Mouse (Mus musculus): ENCODE measurements around the gene Pias4. TPM values are rescaled to one million over a fixed set of nuclear protein-coding genes. Genes with fewer than 3 reads are reported as not detected.

The Pias4 gene
- 90.2 and 186 TPM in 2 replicates for polyA plus RNA-seq (2012; ENCODE audit: low replicate concordance)

DNA sequence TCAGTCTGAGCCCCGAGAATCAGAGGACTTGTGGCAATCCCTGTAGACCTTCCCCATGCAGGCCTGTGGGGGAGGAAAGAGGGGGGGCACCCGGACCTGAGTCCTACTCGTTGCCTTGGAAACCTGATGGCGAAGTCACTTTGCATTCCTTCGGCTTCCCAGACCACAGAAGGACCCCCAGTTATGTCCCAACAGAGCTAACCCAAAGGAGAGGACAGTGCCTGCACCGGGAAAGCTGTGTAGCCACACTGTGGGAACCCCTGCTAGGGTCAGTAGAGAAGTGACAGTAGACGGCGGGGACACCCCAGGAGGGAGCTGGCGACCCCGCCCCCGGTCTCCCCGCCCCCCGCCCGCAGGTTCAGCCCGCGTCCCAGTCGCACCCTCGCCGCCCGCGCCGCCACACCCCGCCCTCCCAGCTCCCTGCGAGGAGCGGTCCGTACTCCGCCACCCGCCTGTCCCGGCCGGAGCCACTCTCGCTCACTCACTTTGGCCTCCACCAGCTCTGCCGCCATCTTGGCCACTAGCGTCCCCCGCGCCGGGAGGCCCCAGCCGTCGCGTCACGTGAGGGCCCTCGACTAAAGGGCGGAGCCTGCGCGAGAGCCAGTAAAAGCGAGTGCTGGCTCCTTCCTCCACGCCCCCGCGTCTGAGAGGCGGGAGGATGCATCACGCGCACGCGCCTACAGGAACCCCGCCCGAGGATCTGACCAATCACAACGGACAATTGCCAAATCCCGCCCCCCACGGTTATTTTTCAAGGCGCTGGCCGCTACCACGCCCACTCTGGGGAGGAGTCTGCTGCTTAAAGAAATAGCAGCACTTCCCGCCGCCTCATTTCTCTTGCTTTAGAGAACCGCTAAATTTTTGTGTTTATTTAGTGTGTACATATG lies at the start of gene Pias4:
Gene Pias4, minus strand, starts transcription at position 724 of the 887 bp plus-strand sequence.

DNA sequence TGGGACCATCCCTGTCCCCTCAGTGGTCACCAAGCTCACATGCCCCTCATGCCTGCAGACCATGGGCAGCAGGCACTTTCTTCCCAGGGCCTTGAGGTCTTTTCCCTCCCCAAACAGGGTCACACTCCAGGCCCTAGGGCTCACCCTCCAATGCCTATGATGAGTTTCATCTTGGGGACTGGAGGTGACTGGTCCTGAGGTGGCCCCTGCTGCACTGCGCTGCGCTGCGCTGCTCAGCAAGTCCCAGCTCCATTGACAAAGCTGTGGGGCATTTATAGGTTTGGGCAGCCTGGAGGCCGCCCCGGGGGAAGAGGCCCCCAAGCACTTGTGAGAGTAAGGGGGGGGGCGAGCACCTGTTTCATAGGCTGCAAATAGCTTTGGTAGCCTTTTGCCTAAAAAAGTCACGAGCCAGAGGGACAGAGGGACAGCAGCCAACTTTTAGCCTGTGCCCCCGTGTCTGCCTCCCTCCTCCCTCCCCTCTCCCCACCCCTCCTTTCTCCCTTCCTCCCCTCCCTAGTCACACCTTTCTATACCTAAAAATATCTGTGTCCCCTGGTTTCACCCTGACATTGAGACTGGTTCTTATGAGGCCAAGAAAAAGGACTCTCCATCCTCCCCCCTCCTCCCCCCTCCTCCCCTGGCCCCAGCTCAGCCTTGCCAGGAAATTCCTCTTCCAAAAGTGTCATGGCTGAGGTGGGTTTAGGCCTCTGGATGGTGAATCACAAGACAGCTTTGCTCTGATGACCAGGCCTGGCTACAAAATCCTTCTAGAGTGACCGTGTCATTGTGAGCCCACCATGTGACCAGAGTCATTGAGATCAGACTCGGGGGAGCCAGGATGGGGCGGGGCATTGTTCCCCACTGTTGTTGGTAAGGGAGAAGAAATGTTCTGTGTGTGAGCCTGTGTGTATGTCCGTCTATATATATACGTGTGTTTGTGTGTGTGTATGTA lies 34.4 kb upstream of the Pias4 start, which contains the start of gene Nmrk2:
Gene Nmrk2, minus strand, starts transcription at position 245 of the 952 bp plus-strand sequence.

DNA sequence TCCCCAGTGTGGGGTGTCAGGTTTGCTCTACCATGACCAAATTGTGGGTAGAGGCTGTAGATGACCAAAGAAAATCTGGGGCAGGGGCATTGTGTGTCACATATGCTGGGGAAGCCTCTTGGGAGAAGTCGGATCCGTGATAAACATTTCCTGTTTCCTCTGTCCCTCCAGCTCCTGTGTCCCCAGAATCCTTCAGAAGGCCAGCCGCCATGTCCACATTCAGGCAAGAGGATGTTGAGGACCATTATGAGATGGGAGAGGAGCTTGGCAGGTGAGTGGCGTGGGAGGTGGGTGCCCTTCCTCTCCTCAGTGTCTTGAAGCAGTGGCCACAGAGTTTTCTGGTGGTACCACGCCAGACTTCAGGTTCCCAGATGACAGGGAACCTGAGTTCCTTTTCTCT lies 16.1 kb upstream of the Pias4 start, which contains the start of gene 4930442H23Rik:
Gene 4930442H23Rik, minus strand, starts transcription at position 45 of the 400 bp plus-strand sequence.

DNA sequence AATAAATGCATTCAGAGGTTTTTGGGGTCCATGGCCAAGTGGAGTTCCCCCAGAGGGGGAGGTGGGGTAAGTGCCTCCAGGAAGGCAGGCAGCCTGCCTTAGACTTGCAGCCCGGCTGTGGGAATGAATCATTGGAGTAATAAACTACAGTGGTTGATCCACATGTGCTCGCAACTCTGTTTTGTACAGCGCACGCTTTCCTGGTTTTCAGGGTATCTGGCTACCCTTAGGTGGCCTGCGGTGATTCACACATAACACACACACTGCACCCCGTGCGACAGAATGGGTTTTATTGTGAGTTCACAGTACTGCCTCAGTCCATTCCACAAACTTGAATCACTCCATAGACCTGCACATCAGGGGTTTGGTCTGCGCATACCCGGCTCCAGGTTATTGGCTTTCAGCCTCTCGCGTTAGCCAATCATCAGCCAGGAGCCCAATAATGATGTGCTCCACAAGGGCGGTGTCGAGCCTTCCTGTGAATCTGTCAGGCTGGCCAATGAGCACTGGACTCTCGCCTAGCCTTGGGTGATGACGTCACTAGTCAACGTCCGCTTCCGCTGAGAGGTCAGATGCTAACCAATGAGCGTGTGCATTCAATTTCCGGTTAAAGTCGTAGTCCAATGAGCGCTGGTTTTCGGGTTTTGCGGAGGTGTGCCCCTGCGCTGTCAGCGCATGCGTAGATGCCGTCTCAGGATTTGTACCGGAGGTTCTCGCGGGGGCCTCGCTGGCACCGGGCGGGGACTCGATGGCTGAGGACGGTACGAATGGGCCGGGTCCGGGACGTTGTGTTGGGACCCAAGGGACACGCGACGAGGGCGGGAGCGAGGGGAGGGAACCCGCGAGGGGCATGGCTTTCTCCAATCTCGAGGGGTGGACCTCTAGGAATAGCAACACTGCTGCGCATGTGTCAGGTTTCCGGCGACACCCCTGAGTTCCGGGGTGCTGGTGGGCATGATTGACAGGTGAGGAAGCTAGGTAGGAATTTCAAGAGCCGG lies 14.9 kb upstream of the Pias4 start, which contains the start of gene Dapk3:
Gene Dapk3, plus strand, starts transcription at position 670 of the 998 bp plus-strand sequence.

DNA sequence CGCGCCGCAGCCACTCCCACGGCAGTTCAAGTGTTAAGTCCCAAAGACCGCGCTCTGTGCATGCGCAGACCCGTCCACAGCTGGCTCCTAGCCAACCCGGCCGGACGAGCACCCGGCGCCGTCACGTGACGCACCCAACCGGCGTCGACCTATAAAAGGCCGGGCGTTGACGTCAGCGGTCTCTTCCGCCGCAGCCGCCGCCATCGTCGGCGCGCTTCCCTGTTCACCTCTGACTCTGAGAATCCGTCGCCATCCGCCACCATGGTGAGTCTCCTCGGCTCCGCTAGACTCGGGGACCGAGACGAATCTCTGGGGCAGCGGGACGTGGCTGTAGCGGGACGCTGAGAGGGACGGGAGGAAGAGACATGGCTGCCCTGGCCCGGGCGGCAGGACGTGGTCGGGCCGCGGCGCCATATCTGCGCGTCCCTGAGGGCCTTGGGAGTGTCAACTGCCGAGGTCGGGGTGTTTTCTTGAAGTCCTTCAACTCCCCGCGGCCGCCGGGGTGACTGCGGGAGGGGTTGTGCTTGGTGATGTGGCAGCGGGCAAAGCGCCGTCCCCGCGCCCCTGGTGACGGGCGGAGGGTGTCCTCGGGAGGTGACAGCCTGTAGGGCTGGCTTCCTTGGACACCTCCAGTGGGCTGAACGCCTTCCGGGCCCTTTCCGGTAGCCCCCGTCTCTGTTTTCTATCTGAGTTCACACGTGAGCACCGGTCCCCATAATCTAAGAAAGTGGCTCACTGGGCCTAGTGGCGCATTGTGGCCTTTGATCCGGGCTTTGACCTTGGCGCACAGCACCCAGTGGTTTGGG lies 8.9 kb upstream of the Pias4 start, which contains the start of gene Eef2:
Gene Eef2, plus strand, starts transcription at position 166 of the 806 bp plus-strand sequence.

DNA sequence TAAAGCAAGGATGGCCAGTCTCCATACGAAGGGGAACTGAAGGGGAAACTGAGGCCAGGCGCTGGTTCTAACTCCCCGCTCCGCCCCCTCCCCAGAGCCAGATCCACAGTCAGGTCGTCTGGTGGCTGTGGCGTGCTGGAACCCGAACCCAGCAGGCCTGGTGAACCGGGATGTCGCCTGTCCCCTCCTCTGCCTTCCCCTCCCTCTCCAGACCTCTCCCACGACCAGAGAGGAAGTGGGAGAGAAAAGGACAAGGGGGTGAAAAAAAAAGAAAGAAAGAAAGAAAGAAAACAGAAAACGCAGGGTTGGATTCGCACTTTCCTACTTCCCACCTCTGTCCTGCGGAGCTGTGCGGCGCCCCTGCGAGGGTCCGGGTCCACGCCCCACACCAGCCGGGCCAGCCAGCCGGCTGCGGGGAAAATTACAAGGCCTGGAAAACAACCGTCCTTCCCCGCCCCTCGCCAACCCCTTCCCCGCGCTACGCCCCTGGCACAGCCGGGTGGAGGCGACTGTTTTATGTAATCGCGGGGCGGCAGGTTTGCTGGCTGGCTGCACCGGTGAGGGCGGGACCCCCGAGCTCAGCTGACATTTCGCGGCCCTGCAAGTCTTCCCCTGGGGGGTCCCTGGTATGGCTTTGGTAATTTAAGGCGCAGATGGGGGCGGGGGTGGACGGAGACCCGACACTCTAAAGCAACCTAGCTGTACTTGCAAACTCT lies 32.6 kb downstream of the Pias4 start, which contains the start of gene Zbtb7a:
Gene Zbtb7a, plus strand, starts transcription at position 255 of the 716 bp plus-strand sequence.

DNA sequence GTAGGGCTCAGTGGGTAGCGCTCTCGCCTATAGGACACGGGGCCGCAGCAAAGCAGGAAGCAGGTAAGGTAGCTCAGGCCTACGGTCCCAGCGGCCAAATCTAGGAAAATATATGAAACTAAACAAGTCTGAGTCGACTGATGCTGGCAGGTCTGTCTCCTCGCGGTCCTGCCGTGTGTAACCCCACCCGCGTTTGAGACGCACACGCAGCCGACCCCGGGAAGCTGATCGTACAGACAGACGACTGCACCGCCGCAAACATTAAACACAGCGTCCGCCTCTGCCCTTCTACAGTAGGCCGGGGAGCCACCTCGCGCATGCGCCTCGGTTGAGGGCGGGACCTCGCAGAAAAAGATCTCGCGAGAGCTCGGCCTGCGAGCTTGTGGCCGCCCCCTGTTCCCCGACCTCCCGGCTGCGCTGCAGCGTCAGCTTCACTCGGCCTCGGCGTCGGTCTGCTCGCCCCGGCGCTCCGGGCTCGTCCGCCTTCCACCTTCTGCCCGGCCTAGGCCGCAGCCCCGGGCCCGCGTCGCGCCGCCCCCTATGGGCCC lies 62.1 kb downstream of the Pias4 start, which contains the start of gene Map2k2:
Gene Map2k2, plus strand, starts transcription at position 351 of the 548 bp plus-strand sequence.

Other genes starting within 250 kb of the Pias4 start
- 5.7 and 6.6 TPM in 2 replicates for gene Lmnb2, start 249.7 kb downstream of the Pias4 start, polyA plus RNA-seq (2012; ENCODE audit: low replicate concordance)
- 5.7 and 9.6 TPM in 2 replicates for gene Gadd45b, start 237.8 kb downstream of the Pias4 start, polyA plus RNA-seq (2012; ENCODE audit: low replicate concordance)
- 0.27 and 0.35 TPM in 2 replicates for gene Gng7, start 153.0 kb downstream of the Pias4 start, polyA plus RNA-seq (2012; ENCODE audit: low replicate concordance)
- not detected in 2 replicates for gene Diras1, start 142.3 kb downstream of the Pias4 start, polyA plus RNA-seq (2012; ENCODE audit: low replicate concordance)
- 13.0 and 21.1 TPM in 2 replicates for gene Slc39a3, start 130.5 kb downstream of the Pias4 start, polyA plus RNA-seq (2012; ENCODE audit: low replicate concordance)
- gene Sgta, start 107.7 kb downstream of the Pias4 start, polyA plus RNA-seq (2012; ENCODE audit: low replicate concordance), result 204 and 220 TPM in 2 replicates
- 162 and 193 TPM in 2 replicates for gene Thop1, start 97.9 kb downstream of the Pias4 start, polyA plus RNA-seq (2012; ENCODE audit: low replicate concordance)
- gene Creb3l3, start 69.0 kb downstream of the Pias4 start, polyA plus RNA-seq (2012; ENCODE audit: low replicate concordance), result 0.35 TPM in 1 of 2 replicates, not detected in the other
- gene Map2k2, start 62.0 kb downstream of the Pias4 start, polyA plus RNA-seq (2012; ENCODE audit: low replicate concordance), result 498 and 833 TPM in 2 replicates
- gene Zbtb7a, start 32.7 kb downstream of the Pias4 start, polyA plus RNA-seq (2012; ENCODE audit: low replicate concordance), result 295 and 321 TPM in 2 replicates
- 344 and 2,489 TPM in 2 replicates for gene Eef2, start 8.7 kb upstream of the Pias4 start, polyA plus RNA-seq (2012; ENCODE audit: low replicate concordance)
- gene Dapk3, start 15.1 kb upstream of the Pias4 start, polyA plus RNA-seq (2012; ENCODE audit: low replicate concordance), result 53.3 and 169 TPM in 2 replicates
- gene 4930442H23Rik, start 15.9 kb upstream of the Pias4 start, polyA plus RNA-seq (2012; ENCODE audit: low replicate concordance), result not detected in 2 replicates
- not detected in 2 replicates for gene Nmrk2, start 34.1 kb upstream of the Pias4 start, polyA plus RNA-seq (2012; ENCODE audit: low replicate concordance)
- gene Atcay, start 62.9 kb upstream of the Pias4 start, polyA plus RNA-seq (2012; ENCODE audit: low replicate concordance), result 0.09 and 0.16 TPM in 2 replicates
- 1.6 and 1.7 TPM in 2 replicates for gene Zfr2, start 65.2 kb upstream of the Pias4 start, polyA plus RNA-seq (2012; ENCODE audit: low replicate concordance)
- 4.8 and 18.9 TPM in 2 replicates for gene Matk, start 85.0 kb upstream of the Pias4 start, polyA plus RNA-seq (2012; ENCODE audit: low replicate concordance)
- 351 and 433 TPM in 2 replicates for gene Mrpl54, start 99.0 kb upstream of the Pias4 start, polyA plus RNA-seq (2012; ENCODE audit: low replicate concordance)
- 147 and 155 TPM in 2 replicates for gene Apba3, start 99.0 kb upstream of the Pias4 start, polyA plus RNA-seq (2012; ENCODE audit: low replicate concordance)
- 2.4 and 5.3 TPM in 2 replicates for gene Tjp3, start 123.7 kb upstream of the Pias4 start, polyA plus RNA-seq (2012; ENCODE audit: low replicate concordance)
- 189 and 253 TPM in 2 replicates for gene Pip5k1c, start 125.0 kb upstream of the Pias4 start, polyA plus RNA-seq (2012; ENCODE audit: low replicate concordance)
- gene Cactin, start 153.2 kb upstream of the Pias4 start, polyA plus RNA-seq (2012; ENCODE audit: low replicate concordance), result 67.6 and 96.5 TPM in 2 replicates
- gene Tbxa2r, start 160.8 kb upstream of the Pias4 start, polyA plus RNA-seq (2012; ENCODE audit: low replicate concordance), result 3.7 and 8.0 TPM in 2 replicates
- gene Gipc3, start 175.3 kb upstream of the Pias4 start, polyA plus RNA-seq (2012; ENCODE audit: low replicate concordance), result 1.3 and 2.0 TPM in 2 replicates
- 314 and 739 TPM in 2 replicates for gene Hmg20b, start 182.6 kb upstream of the Pias4 start, polyA plus RNA-seq (2012; ENCODE audit: low replicate concordance)
- 68.4 and 74.4 TPM in 2 replicates for gene Mfsd12, start 189.6 kb upstream of the Pias4 start, polyA plus RNA-seq (2012; ENCODE audit: low replicate concordance)
- 10.6 and 16.6 TPM in 2 replicates for gene 4930404N11Rik, start 197.9 kb upstream of the Pias4 start, polyA plus RNA-seq (2012; ENCODE audit: low replicate concordance)
- 99.5 and 103 TPM in 2 replicates for gene Fzr1, start 210.6 kb upstream of the Pias4 start, polyA plus RNA-seq (2012; ENCODE audit: low replicate concordance)
- gene Dohh, start 216.5 kb upstream of the Pias4 start, polyA plus RNA-seq (2012; ENCODE audit: low replicate concordance), result 206 and 254 TPM in 2 replicates
- 0.33 and 0.42 TPM in 2 replicates for gene Gm48551, start 216.5 kb upstream of the Pias4 start, polyA plus RNA-seq (2012; ENCODE audit: low replicate concordance)
- gene Gm48552, start 221.1 kb upstream of the Pias4 start, polyA plus RNA-seq (2012; ENCODE audit: low replicate concordance), result 3.7 and 10.5 TPM in 2 replicates
- 0.68 and 2.2 TPM in 2 replicates for gene Smim24, start 225.1 kb upstream of the Pias4 start, polyA plus RNA-seq (2012; ENCODE audit: low replicate concordance)

Measured in leukemia stem cell, adult 10-12 weeks (primary cell).